Mouse (Mus musculus): ENCODE data around the gene Olfr1198. TPM values are rescaled to one million over a fixed set of nuclear protein-coding genes. Genes with fewer than 3 reads are reported as not detected.

The Olfr1198 gene
- total RNA-seq (2021) = not detected
- long read RNA-seq, experiment 1 = 0 reads
- long read RNA-seq, experiment 2 = 0 reads

DNA sequence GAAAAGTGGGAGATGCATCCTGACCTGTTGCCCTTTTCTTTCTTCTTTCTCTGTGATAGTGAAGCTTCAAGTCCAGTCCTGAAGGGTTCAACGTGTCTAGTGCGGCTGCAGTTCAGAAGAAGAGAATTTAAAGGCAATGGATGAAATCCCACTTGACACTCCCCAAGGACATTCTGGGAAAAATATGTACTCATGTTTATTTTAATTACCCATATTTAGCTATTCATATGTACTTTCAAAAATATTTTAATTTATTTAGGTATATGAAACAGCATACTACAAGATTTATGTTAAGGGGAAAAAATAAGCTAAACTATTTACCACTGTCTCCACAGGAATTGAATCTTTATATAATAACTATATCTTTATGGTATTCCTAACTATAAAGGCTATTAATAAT is at the start of gene Olfr1198:
TSS of gene Olfr1198 (minus strand) at position 101 of the 400 bp plus-strand sequence.
- DNase-seq (ENCODE audit: low spot score in 2 of 2) = no peak

DNA sequence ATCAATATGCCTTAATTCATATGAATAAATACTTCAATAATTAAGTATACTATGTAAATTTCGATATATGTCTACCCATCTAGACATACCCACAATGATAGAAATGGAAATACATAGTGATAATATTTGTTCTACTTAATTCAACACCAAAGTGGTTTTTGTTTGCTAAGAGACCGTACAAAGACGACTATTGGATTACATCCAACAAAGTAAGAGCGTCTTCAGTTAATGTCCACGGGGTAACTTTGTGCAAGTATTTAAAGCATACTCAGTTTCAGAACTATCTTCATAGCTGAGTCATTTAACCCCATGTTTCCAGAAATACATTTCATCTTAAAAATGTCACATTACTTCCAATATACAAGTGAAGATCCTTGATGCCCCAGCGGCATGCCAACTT is 41.6 kb upstream of the Olfr1198 start, which contains the start of gene Olfr1201:
TSS of gene Olfr1201 (plus strand) at position 301 of the 400 bp plus-strand sequence.
- DNase-seq (ENCODE audit: low spot score in 2 of 2) = no peak

DNA sequence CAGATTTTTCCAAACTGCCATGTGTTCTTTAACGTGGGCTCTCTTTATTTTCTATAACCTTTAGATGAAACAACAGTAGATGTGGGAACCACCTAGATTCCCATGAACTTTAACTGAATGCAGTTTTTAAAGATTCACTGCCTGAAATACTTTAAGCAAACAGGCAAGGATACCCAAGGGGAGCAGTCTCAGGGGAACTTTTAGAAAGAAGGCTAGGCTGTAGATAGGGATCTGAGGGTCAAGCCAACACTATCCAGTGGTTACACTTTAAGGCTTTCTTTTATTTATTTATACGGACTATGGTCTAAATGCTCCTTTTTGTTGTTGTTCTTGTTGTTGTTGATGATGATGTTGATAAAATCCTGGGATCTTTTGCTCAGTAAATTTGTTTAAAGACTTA is 19.2 kb upstream of the Olfr1198 start, which contains the start of gene Olfr1200:
TSS of gene Olfr1200 (minus strand) at position 101 of the 400 bp plus-strand sequence.
- DNase-seq (ENCODE audit: low spot score in 2 of 2) = no peak

DNA sequence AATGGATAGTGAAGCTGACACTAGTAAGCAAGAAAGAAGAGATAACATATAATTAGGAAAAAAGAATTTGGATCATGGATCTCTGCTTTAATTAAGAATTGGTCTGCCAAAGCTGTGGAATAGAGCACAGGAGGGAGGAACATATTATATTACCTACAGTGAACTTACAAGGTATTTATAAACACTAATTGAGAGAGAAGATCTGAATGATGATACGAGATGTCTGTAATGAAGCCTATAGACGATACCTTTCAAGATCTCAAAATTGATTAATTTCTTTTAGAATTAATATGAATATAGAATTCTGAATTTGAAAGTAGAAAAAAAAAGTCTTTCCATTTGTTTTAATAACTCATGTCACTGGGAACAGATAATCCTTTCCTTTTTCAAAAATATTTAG is 9.2 kb upstream of the Olfr1198 start, which contains the start of gene Olfr1199:
TSS of gene Olfr1199 (minus strand) at position 101 of the 400 bp plus-strand sequence.
- DNase-seq (ENCODE audit: low spot score in 2 of 2) = no peak

DNA sequence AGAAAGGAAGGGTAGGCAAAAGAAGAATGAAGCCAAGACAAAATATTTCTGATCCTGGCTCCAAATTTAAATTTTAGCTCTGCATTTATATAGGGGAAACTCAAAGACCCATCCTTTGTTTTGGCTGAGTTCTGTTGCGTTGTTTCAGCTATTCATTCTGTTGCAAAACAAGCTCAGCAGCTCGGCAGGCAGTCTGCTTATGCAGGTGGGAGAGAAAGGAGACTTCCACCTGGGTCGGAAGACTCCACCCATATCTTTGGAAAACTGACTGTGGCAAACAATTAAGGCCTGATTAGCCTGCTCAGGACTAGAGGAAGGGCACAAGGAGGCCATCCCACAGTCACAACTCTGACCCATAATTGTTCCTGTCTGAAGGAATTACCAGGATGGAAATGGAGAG is 7.8 kb downstream of the Olfr1198 start:
- DNase-seq (ENCODE audit: low spot score in 2 of 2) = no peak

DNA sequence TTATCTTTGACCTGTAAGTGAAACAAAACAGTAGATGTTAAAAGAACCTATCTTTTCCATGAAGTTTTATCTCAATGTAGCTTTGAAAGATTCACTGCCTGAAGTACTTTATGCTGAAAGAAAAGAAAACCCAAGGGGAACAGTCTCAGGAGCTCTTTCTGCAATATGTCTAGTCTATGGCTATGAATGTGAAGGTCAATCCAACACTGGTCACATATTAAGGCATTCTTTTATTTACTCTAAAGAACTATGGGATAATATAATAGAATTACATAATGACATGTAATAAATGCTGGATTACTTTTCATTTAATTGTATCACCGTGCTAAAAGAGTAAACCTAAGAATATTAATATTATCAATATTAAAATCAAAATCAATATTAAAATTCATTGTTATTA is 18.9 kb downstream of the Olfr1198 start, which contains the start of gene Olfr1197:
TSS of gene Olfr1197 (minus strand) at position 101 of the 400 bp plus-strand sequence.
- DNase-seq (ENCODE audit: low spot score in 2 of 2) = no peak

DNA sequence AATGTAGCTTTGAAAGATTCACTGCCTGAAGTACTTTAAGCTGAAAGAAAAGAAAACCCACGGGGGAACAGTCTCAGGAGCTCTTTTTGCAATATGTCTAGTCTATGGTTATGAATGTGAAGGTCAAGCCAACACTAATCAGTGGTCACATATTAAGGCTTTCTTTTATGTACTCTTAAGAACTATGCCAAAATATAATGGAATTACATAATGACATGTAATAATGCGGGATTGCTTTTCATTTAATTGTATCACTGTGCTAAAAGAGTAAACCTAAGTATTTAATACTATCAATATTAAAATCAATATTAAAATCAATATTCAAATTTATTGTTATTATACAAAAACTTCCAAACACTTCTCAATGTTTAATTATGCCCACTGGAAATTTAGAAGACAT is 46.7 kb downstream of the Olfr1198 start, which contains the start of gene Olfr1196:
TSS of gene Olfr1196 (minus strand) at position 101 of the 400 bp plus-strand sequence.
- DNase-seq (ENCODE audit: low spot score in 2 of 2) = no peak

Other genes with a start within 250 kb of the Olfr1198 start
- gene Olfr1186, start 232.8 kb downstream of the Olfr1198 start, total RNA-seq (2021) = not detected
- not detected for gene Olfr1188, start 194.4 kb downstream of the Olfr1198 start, total RNA-seq (2021)
- not detected for gene Olfr1189, start 164.9 kb downstream of the Olfr1198 start, total RNA-seq (2021)
- under 1 TPM in 1 of 2 experiments, not detected in 1; 0.06 TPM for gene Olfr1191-ps1, start 110.8 kb downstream of the Olfr1198 start, total RNA-seq (2021)
- not detected for gene Olfr1192-ps1, start 102.9 kb downstream of the Olfr1198 start, total RNA-seq (2021)
- not detected for gene Olfr1193, start 75.7 kb downstream of the Olfr1198 start, total RNA-seq (2021)
- gene Olfr1195, start 62.2 kb downstream of the Olfr1198 start, total RNA-seq (2021) = not detected
- not detected for gene Olfr1196, start 46.8 kb downstream of the Olfr1198 start, total RNA-seq (2021)
- gene Olfr1197, start 19.0 kb downstream of the Olfr1198 start, total RNA-seq (2021) = not detected
- gene Olfr1199, start 9.1 kb upstream of the Olfr1198 start, total RNA-seq (2021) = not detected
- not detected for gene Olfr1200, start 19.1 kb upstream of the Olfr1198 start, total RNA-seq (2021)
- not detected for gene Olfr1201, start 41.7 kb upstream of the Olfr1198 start, total RNA-seq (2021)
- not detected for gene Olfr1202, start 63.1 kb upstream of the Olfr1198 start, total RNA-seq (2021)
- gene Olfr1205, start 78.4 kb upstream of the Olfr1198 start, total RNA-seq (2021) = not detected
- not detected for gene Olfr1204, start 97.9 kb upstream of the Olfr1198 start, total RNA-seq (2021)
- not detected for gene Olfr1206, start 111.9 kb upstream of the Olfr1198 start, total RNA-seq (2021)
- not detected for gene Olfr1208, start 150.9 kb upstream of the Olfr1198 start, total RNA-seq (2021)
- gene Olfr1209, start 163.8 kb upstream of the Olfr1198 start, total RNA-seq (2021) = not detected
- gene Olfr1211, start 186.7 kb upstream of the Olfr1198 start, total RNA-seq (2021) = not detected
- gene Olfr1212, start 202.6 kb upstream of the Olfr1198 start, total RNA-seq (2021) = not detected
- gene Gm13762, start 228.9 kb upstream of the Olfr1198 start, total RNA-seq (2021) = not detected
- gene Olfr1214, start 241.3 kb upstream of the Olfr1198 start, total RNA-seq (2021) = not detected

All from adrenal gland, postnatal 4 days (tissue).